Mouse (Mus musculus) layer of hippocampus, adult 11-12 months (tissue): ENCODE measurements around the gene Snx9.

ENCODE experiments used
- DNase-seq: peaks from one replicate; pipeline ENCODE4 v3.0.0; 2022; ENCODE audit warnings: low spot score

Snx9 gene

DNA sequence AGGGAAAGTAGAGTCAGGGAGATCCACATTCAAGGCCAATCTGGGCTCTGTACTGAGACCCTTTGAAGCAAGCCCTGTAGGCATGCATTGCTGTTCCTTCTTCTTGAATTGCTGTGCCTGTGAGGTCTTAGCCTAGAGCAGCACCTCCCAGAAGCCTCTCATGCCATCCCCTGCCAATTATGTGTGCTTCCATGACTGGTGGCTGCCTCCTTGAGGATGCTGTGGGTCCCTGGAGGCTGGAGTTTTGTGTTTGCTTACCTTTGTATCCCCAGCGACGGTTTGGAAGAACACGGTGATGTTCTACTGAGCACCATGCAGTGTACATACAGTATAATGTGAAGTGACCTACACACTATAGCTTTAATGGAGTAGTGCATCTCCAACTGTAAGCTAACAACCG, 4.2 kb downstream of the Snx9 start:
- no peak for DNase-seq

DNA sequence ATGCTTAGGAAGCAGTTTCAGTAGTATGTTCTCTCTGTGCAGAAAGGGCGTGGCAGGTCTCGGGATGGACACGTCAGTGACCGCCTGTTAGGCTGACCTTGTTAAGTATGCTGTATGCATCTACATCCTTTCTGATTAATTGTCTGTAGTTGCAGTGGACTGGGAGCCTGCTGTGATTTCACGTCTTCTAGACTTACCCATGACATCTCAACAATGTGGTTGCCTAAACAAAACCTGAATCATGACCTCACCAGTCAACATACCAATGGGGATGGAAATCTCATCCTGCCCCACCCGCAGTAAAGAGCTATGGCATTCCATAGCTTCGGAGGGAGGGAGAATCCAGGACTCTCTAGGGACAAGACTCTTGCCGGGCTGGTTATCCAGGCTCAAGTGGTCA, 5.0 kb downstream of the Snx9 start:
- DNase-seq: no peak

DNA sequence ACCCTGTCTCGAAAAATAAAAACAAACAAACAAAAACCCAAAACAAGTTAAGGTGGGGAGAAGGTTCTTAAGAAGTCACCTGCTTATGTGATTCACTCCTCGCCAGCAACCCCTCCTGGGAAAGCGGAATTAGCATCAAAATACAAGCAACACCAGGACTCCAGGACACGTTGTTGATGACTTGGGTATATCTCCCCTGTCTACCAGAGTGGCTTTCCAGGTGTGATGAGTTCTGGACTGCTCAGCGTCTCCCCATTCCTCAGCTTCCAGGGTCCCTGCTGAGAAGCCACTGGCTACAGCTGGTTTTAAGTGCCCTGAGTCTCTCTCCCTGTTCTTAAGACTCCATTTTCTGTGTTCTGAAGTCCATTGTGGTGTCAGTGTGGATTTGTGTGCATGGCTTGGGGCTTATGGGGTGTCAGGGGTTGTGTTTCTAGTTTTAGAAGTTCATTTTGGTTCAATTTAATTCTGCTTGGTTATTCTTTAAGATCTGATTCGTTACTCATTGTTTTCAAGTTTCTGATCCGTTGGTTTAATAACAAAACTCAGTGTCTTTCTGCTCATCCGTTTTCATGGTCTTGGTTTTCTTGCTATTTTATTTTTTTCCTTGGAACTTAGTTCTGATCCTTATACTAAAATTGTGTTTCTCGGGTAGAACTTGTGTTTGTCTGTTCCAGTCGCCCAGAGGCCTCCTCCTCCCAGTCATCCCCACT, 7.7 kb downstream of the Snx9 start:
- no peak for DNase-seq

DNA sequence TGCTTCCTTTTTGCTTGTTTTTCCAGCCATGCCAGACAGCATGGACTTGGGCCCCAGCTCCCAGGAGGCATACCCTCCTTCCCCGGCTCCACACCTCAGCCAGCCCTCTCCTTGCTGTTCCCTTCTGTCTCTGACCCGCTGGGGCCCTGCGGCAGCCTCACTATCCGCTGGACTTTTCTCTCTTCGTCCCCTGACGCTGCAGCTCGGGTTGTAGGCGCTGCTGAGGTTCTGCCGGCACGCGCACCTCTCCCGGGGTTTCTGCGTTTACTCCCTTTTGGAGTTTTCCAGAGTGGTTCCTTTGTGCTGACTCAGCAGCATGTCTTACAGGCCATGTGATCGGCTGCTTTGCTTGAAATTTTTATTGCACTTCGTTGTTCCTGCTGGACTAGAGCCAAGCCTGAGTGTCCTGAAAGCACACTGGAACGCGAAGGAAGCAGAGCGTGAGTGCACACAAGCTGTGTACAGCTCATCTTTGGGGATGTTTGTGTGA, 8.3 kb downstream of the Snx9 start:
- DNase-seq: peak; percentile 64

DNA sequence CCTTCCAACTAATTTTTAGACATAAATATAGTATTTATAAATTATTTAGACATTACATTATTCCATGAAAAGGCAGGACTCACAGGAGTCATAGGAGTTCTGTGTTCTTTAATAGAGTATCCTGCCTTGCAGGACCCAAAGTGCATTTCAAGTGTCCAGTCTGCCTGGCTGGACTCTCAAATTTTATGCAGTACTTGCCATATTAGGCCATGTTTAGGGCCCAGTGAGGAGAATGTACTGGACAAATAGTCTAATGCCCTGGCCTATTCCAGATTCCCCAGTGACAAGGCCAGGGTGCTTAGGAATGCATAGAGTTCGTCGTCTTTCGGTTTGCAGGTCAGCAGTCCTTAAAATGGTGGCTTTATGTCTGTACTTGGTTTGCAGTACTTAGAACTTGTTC, 8.9 kb downstream of the Snx9 start:
- DNase-seq: no peak

DNA sequence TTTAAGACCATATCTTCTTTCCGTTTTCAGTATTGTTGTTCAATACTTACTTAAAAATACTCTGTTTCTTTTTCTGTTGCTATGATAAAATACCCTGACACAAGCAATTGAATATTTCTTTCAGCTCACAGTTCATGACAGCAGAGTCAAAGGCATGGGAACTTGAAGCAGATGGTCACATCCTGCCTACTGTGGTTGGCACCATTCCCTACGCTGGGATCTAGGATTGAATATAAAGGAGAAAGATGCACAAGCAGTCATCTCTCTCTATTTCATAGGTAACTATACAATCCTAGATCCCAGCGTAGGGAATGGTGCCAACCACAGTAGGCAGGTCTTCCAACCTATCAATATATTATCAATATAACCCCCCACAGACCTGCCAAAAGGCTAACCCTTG, 9.3 kb downstream of the Snx9 start:
- DNase-seq: no peak

DNA sequence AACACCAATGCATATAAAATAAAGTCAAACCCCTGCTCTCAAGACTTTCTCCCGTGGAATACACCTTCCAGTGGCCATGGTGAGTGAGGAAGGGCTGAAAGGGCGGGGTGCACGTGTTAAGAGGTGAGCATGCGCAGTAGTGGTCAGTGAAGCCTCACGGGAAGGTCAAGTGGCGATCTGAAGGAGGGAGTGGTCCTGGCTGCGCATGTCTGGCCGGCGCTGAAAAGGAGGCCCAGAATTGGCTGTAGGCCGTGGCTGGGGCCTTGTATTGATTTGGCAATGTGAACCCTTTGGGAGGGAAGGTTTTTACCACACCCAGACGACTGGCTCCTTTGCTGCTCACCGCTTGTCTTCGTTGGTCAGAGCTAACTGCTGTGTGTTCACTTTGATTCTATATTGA, 12.8 kb downstream of the Snx9 start:
- DNase-seq: no peak

DNA sequence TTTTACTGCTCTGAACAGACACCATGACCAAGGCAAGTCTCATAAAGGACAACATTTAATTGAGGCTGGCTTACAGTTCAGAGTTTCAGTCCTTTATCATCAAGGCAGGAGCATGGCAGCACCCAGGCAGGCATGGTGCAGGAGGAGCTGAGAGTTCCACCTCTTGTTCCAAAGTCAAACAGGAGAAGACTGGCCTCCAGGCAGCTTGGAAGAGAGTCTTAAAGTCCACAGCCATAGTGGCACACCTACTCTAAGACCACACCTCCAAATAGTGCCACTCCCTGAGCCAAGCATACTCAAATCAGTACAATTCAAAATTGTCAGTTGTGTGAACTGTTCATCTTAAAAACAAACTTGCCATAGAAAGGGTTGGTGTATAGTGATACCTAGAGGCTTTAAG, 14.4 kb downstream of the Snx9 start:
- DNase-seq: no peak

DNA sequence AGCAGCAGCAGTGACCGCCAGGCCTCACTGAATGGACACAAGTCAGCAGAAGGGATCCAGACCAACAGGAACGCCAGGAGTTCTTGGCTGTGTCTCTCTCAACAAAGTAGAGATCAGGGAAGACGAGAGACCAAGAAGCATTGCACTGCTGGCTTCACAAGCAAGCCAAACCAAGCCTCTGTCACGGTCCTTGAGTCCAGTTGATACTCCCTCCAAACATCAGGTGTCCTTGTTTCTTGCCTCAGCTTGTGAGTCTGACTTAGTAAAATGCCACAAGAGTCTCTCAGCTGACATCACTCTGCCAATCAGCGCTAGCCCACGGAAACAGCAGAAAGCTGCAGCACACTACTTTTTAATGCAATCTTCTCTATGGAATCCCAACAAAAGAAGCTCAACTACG, 15.3 kb downstream of the Snx9 start:
- DNase-seq: no peak

DNA sequence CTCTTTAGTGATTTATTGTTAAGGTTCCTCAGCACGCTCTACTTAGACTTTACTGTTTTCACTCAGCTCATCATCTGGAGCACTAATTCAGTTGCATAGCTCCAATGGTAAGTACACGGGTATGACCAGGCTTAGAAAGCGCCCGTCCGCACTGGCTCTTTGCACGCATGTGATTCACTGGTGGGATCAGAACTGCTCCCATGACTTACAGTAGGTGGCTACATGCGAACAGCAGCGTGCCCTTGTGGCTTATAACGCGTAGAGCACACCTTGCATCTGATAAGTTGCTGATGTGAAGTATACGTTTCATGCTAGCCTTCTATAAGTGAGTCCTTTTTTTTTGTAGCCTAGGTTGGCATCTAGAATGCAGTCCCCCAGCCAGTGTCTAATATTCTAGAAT, 16.1 kb downstream of the Snx9 start:
- DNase-seq: no peak

DNA sequence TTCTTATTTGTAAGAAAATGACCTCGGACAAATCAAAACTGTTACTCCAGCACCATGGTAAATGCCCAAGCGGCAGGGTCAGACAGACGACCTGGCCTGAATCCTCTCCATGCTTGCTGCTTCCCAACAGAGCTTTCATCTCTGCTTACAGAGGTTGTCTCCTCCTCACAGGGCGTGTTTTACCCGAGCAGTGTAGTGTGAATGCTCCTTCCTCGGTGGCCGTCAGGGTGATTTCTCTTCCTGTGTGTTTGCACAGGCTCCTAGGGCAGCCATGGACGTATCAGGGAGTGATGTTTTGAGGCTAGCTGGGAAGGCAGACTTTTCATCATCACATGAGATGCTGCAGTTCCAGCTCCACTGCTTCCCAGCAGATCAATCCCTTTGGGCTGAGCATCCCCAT, 17.1 kb downstream of the Snx9 start:
- DNase-seq: no peak

DNA sequence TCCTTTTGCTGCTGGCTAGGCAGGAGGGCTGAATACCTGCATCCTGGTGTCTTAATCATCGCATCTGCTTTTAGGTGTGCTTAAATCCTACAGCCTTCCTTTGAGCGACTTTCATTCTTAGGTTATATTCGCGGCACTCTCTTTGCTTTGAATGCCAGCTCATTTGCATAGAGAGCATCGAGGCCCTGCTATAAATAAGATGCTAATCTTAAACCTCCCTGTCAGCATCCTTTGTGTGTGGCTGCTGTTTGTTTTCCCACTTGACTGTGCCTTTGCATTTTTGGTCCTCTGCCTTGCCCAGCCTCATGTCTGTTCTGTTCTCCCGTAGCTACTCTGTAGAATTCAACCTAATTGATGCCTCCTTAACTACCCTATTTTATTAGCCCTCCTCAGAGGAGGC, 21.2 kb downstream of the Snx9 start:
- no peak for DNase-seq

DNA sequence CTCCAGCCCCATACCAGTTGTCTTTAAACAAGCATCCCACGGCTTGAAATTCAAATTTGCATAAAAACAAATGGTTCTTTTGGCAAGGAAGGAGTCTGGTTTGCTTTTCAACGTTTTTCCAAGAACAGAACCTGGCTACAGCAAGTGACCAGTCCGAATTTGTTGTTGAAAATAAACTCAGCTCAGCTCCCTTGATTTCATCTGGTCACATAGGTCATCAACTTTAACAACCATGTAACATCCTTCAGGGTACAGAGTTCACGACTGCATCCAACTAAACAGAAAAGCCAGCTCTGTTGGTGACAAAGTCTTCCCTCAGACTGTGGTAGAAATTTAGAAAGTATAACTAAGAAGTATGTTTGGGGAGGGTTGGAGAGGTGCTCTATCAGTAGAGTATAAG, 21.7 kb downstream of the Snx9 start:
- DNase-seq: no peak

DNA sequence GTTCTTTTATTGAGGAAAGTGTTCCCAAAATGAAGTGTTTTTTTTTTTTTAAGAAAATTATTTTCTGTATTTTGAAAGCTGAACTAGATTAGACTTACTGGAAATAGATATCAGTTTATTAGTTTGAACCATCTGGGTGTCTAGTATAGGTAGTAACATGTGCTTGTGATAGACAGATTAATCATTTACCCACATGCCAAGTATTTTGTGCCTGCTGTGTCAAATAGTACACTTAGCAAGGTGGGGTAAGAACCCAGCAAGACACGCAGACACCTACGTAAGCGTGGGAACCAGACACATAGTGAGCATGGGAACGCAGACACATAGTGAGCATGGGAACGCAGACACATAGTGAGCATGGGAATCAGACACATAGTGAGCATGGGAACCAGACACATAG, 22.6 kb downstream of the Snx9 start:
- no peak for DNase-seq

DNA sequence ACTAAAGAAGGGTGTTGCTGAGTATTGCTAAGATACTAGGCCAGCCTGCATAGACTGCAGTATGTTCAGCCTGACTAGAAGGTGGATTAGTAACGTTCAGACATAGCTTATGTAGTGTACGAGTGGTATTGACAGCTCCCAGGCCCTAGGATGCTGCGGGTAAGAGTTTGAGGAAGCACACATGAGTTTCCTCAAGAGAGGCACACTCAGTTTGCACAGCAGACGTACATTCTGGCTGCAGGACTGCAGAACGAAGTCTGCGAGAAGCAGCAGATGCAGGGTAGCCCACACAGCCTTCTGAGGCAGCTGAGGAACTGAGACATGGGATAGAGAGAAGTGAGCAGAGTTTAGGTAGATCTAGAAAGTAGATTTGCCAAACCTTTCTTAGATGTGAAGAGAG, 26.3 kb downstream of the Snx9 start:
- no peak for DNase-seq

DNA sequence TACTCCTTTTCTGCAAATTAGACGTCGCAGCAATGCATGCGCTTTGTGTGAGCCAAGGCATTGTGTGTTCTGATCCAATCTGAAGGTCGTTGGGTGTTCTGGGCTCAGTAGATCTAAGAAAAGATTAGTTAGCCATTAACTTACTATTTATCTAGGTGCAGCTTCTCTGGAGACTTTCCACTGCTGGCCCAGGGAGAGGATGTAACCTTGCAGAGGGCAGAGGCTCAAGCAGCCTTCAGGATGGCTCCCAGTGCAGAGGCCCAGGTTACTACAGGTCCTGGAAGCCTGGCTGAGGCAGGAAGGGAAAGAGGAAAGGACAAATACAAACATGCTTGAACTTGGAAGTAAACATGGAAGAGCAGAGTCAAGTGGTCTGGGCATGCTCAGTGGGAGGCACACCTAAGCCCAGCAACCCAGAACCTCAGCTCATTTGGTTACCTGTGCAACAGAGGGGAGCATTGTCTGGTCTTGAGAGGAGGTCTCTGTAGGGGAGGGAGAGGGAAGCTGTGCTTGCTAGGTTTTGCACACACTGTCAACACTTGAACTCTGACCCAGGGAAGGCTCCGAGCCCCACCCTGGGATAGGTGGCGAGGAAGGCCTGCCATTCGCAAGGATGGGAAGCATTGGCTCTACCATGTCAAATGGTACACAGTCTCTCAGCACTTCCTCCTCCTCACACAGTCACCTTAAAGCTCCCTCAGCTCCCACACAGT, 27.3 kb downstream of the Snx9 start:
- DNase-seq: no peak

DNA sequence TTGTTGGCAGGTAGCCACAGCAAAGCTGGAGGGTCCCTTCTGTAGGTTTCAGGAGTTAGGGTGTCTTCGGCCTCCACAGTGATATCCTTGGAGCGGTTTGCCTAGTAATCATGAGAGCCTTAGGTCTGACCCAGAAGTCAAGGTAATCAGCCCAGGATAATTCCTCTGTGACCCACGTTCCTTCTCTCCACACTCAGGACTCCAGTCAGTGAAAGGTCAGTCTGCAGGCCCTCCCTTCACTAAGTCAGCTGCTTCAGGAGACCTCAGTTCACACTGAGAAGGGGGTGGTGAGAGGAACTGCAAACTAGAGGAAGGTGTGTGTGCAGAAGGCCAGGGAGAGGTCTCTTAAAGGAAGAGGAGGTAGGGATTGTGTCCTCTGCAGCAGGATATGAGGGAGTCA, 28.3 kb downstream of the Snx9 start:
- DNase-seq: no peak

DNA sequence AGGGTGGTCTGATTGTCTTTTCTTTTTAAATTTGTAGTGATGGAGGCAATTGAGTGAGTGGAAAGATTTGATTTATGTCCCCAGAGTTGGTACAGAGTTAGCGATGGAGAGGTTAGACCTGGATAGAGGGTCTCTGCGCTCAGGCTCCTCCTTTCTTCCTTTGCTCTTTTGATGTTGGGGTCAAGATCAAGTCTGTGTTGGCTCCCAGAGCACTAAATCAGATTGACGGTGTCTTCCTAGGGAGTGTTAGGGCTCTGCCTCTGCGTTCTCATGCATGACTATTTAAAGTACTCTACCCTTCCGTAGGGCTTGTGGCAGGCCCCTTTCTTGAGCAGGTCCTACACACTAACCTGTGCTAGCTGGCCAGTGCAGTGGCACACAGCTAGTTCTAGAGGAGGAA, 28.9 kb downstream of the Snx9 start:
- no peak for DNase-seq

DNA sequence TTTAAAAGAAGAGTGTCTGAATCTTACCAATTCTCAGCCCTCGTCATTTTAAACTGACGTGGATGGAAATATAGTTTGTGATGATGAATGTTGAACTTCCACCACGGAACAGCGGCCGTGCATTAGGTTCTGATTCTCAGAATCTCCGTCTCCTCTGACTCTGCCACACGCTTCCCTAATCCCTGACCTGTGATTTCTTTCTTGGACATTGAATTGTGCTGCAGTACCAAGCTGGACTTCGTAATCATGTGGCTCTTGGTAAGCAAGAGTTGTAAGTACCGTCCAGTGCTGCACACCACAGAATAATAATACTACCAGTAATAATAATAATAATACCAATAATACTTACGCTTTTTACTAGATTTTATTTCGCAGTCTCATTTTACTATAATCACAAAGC, 29.6 kb downstream of the Snx9 start:
- no peak for DNase-seq

DNA sequence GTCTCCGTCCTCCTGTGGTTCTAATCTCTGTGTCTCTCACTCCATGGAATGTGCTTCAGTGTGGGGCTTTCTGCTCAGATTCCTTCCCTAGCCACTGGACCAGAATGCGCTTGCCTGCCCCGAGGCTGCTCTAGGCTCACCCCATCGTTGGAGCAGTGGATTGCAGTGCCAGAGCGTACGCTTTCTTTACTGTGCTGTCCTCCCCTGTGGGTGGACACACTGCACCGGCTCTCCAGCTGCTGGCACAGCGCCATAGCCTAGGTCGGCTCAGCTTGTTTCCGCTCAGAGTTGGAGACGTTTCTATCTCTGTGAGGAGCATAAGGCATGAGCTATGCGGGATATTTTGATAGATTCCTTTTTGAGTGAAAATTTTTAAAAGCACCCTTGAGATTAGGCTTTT, 31.4 kb downstream of the Snx9 start:
- DNase-seq: no peak

DNA sequence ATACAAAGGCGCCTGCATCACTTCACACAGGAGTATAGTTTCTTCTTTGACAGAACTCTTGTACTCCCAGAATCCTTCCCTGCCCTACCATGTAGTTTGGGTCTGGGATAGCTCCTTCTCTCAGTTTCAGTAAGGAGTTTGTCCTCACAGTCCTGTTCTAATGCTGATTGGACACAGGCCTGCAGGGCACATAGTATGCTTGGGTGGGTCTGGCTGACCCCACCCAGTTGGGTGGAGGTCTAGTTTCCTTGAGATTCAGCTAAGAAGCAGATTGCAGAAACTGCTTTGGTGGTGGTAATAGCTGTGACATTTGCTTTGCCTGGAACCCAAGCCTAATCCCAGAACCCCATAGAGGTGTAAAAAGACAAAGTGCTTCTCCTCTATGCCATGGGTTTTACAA, 33.4 kb downstream of the Snx9 start:
- no peak for DNase-seq

DNA sequence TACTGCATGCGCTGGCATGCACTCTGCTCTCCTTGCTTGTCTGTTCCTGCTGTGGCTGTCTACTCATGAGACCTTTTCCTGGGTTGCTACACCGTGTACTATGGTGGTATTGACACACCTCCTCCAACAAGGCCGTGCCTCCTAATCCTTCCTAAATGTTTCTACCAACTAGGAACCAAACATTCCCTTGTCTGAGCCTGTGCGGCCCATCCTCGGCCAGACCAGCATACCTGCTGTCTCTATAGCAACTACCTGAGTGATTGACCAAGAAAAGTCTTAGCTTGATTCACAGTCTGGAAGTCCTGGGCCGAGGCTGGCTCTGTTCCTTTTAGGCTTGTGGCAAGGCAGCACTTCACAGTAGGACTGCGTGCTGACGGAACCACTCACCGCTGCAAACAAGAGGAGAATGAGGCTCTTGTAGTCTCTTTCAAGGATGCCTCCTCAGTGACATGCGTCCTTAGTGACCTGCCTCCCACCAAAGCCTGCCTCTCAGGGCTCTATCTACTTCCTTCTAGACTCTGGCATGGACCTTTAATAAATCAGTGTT, 36.6 kb downstream of the Snx9 start:
- no peak for DNase-seq

DNA sequence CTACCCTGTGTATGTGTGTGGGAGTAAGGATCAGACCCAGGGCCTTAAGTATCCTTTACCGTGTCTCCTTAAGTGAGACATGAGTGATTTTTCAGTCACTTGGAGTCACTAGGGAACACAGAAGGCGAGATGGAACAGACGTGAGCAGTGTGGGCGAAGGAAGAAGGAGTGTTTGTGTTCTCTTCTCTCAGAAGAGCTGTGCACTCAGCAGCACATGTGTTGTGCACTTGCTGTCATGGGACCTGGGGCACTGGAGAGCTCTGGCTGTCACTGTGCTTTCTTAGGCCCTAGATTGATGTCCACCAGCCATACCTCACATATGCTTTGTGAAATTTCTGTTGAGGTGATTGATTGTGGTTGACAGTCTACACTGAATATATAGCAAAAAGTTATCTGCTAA, 37.7 kb downstream of the Snx9 start:
- DNase-seq: no peak

DNA sequence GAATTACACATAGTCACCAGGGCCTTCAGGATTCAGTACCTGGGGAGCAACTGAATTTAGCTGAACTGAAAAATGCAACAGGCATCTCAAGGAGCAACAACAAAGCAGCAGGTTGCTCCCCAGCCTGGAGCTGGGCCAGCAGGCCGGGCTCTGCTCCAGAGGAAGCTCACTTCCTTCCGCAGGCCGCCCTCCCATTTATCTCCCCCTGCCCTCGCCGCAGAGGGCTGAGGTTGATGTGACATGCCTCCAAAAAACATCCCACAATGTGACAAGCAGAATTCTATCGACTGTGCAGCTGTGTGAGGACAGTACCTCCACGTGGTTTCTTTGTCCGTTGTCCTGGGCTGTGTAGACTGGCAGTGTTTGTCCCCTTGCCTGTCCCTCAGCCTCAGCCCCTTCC, 44.3 kb downstream of the Snx9 start:
- peak; percentile 46 for DNase-seq
